Mouse (Mus musculus) adrenal gland (tissue): ENCODE data around the gene Ypel3.
"Not testable (repeated sequence)": the region's sequence is repeated elsewhere in the genome, so short reads cannot be mapped to it uniquely, and the experiment has no call there.

Source experiments
- intact Hi-C: fragments of 180-260 bp; cut with DNase I; formaldehyde crosslinking; loops from one replicate; pipeline ENCODE4 v1.15.1; 2025

The Ypel3 gene

DNA sequence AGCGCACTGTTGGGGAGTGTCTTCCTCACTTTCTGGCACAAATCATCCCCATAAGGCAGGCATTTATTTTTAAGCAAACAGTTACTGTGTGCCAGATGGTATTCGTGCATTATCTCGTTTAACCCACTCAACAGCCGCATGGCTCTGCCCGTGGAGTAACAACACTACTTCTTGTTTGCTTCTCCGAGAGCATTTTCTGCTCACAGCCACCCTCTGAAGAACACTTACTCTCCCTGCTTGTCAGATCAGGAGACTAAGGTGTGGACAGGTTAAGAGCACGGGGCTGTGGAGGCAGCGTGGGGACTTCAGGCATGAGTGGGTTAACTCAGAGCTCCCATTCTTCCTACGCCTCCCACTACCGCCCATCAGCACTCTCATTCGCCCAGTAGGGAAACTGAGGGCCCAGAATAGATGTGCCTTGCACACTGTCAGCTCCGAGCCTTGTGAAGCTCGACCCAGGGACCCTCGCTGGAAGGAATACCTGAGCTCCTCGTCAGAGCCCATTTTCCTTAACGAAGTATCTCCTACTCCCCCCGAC lies 14.2 kb upstream of the Ypel3 start:
- intact Hi-C loops, result loop anchor here (5.0 kb wide), 1 partner anchor 35 kb away; the partner anchor contains the start of gene Fam57b

DNA sequence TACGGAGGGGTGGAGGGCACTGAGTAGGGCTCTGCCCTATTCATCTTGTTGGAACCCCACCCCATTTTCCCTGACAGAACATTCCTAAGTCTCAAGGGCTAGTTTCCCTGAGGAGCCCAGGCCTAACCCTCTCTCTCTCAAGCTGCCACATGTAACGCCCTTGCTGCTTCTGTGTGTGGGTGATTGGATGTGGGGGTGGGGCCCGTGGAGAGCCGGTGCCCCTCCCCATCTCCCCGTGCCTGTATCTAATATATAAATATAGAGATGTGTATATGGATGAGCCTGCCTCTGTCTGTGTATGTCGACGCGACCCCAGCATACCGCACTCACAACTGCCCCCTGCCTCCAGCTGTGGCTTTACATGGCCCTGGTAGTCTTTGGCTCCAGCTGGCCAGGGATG lies 11.2 kb upstream of the Ypel3 start:
- intact Hi-C loops, result no loop called here

DNA sequence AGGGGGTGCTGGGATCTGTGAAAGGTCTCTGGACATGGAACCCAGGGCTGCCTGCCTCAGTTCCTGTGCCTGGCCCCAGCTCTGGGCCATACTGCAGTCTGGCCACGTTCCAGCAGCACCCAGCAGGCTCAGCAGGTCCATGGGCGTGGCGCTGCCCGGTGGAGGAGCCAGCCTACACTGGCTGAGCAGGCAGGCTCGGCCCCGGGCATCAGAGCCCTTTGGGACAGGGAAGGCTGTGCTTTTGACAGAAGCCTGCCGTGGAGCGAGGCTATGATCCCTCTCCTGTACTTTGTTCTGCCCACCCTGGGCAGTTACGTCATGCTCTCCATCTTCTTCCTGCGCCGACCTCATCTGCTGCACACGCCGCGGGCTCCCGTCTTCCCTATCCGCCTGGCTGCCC lies 10.6 kb upstream of the Ypel3 start, which contains the start of gene Gdpd3:
Gene Gdpd3 (plus strand): TSS at position 134 of the 400 bp plus-strand sequence.
- intact Hi-C loops, result no loop called here

DNA sequence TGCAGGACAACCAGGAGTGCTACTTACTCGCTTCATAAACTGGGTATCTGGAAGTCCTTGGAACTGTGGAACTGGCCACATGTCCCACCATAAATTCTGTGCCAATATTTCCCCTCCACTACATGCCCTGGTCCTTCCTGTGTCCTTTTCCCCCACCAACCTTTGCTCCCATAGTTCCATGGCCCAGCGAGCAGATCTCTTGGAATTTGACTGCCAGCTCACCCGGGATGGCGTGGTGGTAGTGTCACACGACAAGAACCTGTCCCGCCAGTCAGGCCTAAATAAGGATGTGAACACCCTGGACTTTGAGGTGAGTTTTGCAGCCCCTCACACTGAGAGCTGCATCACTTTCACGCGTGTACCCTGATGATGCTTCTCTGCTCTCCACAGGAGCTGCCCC lies 9.8 kb upstream of the Ypel3 start:
- intact Hi-C loops, result no loop called here

DNA sequence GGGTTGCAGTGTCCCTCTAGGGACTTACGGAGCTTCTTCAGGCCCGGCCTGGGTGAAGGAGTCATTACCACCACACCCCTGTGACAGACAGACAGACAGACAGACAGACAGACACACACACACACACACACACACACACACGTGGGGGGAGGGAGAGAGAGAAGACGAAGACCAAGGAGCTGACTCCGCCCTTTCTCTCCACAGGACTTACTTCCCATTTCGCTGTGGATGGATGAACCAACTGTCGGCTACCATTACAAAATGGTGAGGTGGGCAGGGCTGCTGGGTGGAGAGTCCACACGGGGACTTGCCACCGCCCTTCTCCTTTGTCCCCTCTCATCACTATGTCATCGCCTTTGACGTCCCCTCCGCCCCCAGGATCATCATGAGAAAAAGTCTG lies 6.0 kb upstream of the Ypel3 start:
- intact Hi-C loops, result no loop called here

DNA sequence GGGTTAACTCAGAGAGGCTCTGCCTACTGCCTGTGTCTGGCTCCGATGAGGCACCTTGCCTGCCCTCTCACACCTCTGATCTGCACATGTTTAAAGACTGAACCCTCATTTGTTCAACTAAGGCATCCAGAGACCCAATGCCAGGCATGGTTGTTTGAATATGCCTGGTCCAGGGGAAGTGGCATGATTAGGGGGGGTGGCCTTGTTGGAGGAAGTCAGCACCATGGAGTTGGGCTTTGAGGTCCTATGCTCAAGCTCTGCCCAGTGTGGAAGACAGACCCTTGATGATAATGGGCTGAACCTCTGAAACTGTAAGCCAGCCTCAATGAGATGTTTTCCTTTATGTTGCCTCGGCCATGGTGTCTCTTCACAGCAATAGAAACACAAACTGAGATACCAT lies 3.4 kb upstream of the Ypel3 start:
- intact Hi-C loops, result no loop called here

DNA sequence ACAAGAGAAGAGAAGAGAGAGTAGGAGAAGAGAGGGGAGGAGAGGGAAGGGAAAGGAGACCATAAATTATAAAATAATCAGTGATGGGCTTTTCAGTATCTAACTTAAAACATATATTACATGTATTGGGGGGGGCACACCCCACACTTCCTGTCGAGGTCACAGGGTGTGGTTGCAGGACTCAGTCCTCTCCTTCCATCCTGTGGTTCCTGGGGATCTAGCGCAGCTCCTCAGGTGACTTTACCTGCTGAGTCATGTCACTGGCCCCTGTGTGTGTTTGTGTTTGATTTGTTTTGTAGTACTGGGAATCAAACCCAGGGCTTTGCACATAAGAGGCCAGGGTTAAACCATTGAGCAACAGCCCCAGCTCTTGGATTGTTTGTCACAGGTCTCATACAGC lies 2.3 kb upstream of the Ypel3 start:
- intact Hi-C loops, result no loop called here

DNA sequence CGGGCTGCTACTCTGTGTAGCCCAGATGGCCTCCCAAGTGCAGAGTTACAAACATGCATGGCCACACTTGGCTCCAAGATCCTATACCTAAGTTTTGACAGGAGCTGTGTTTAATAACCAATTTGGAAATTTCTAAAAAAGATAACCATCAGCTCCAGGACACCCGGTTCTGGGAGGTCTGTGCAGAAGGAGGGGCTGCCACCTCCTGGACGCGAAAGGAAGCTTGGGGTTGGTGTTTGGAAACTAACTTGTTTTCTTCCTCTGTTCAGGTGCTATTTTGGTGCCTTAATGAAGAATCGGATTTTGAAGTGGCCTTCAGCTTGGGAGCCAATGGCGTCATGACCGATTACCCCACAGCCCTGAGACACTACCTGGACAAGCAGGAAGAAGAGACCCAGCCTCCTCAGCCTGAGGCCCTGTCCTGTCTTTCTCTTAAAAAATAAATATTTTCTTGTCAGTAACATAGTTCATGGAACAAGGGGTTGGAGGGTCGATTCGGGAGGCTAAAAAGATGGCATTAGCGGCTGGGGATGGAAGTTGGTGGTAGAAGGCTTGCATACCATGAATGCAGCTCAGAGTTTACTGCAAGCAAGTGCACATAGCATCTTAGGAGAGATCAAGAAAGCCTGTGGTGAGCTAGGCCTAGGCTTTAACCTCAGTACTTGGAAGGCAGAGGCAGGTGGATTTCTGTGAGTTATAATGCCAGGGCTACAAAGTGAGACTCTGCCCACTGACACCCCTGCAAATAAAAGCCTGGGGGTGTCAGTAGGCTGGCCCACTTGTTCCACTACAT lies 1.4 kb upstream of the Ypel3 start:
- intact Hi-C loops, result no loop called here

DNA sequence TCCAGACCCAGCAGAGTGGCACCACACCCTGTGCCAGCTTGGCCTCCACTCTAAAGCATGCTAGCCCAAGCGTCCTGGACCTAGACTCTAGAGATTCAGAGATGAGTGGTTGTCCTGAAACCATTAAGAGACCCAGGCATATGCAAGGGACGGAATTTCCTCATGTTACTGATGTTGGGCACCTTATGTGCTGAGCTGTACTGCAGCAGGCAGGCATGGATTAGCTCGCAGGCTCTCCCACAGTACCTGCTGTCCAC lies 849 bp upstream of the Ypel3 start:
- intact Hi-C loops, result no loop called here

DNA sequence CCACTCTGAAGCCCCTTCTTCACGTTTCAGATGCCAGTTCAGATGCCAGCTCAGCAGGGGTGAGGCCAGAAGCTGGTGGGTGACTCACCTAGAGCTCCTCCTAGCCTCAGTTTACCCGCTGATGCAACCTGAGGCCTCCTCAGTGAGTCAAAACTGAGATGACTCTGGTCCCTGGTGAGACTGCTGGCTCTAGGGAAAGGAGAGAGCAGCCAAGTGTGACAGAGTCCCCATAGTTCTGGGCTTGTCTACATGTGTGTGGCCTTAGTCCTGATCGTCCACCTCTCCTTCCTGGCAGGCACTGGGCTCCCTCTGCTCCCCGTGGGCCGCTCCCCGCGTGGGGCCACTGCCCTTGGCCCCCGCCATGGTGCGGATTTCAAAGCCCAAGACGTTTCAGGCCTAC lies 721 bp downstream of the Ypel3 start:
- intact Hi-C loops, result no loop called here

DNA sequence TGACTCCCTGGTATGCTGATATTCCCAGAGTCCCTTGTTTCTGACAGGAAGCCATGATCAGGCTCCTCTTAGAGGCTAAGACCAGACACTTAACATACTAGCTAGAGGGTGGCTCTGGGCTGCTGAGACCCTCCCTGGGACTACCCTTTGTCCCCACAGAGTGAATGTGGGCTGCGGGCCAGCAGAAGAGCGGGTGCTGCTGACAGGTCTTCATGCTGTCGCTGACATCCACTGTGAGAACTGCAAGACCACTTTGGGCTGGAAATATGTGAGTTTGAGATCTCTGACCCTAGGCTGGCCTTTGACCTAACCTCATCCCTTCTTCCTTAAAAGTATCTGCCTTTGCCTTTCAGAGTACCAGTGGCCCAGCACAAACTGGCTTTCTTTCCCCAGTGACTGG lies 1.4 kb downstream of the Ypel3 start:
- intact Hi-C loops, result no loop called here

DNA sequence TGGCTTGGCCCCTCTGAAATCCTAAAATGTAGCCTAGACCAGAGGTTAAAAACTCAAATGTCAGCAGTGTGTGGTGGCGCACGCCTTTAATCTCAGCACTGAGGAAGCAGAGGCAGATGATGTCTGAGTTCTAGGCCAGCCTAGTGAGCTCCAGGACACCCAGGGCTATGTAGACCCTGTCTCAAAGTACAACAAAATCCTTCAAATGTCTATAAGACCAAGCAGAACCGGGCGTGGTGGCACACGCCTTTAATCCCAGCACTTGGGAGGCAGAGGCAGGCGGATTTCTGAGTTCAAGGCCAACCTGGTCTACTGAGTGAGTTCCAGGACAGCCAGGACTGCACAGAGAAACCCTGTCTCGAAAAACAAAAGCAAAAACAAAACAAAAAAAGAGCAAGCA lies 2.3 kb downstream of the Ypel3 start:
- intact Hi-C loops, result not testable (repeated sequence)

DNA sequence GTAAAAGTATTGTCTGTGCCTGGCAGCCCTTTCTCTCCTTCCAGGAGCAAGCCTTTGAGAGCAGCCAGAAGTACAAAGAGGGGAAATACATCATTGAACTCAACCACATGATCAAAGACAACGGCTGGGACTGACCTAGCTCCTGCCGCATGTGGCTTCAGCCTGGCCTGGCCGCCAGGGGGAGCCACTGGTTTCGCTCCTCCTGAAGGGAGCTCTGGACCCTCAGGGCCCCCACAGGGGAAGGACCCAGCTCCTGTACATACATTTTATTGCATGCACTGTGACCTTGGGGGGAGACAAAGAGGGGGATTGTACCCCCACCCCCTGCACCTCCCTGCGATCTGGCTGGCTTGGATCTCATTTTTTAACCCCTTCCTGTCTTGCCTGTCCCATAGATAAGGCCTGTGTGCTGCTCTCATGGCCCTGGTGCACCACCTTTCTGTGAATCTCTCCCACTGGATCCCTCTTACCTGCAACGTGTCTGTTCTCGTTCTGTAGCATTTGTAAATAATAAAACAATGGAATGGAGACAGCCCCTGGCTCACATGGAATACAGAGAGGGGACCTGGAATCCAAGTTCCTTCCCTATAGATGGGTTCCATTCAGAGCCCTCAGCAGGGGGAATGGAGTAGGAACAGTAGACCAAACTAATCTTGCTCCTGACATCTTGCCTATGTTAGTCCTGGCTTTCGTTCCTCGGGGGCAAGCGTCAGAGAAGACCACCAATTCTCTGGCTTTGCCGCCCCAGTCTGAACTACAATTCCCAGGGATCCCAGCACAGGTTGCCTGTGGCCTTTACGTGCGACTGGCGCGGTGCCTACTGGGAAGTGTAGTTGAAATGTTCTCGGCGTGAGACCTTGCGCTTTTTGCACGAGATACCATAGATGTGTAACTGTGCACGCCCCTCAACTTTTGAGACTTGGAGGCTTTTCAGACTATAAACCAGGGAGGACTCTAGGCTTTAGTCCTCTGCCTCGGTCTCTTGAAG lies 3.5 kb downstream of the Ypel3 start:
- intact Hi-C loops, result no loop called here

DNA sequence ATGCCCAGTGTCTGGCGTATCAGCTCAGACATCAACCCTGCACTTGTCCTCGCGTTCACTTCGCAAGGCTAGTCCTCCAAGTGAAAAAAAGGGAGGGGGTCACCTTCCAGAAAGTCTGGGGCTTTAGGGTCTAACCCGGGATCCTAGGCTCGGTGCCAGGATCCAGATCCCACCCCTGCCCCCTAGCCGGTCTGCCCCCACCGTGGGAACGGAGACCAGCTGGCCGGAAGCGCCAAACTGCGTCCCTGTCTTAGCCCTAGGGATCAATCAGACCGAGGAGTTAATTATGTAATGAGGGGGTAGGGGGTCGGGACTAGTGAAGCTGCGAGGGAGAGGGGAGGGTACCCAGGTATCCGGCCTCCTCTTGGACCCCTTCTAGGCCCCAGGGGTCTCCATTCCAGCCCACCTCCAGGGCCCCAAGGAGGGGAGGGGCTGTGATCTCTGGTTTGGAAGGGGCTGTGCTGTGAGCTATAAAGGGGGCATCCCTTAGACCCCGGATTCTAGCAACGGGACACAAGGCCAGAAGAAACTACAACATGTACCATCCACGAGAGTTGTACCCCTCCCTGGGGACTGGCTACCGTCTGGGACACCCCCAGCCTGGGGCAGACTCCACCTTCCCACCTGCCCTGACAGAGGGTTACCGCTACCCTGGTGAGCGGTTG lies 4.3 kb downstream of the Ypel3 start, which contains the start of gene Tbx6:
Gene Tbx6 (plus strand): TSS at position 513 of the 665 bp plus-strand sequence.
- intact Hi-C loops, result no loop called here

DNA sequence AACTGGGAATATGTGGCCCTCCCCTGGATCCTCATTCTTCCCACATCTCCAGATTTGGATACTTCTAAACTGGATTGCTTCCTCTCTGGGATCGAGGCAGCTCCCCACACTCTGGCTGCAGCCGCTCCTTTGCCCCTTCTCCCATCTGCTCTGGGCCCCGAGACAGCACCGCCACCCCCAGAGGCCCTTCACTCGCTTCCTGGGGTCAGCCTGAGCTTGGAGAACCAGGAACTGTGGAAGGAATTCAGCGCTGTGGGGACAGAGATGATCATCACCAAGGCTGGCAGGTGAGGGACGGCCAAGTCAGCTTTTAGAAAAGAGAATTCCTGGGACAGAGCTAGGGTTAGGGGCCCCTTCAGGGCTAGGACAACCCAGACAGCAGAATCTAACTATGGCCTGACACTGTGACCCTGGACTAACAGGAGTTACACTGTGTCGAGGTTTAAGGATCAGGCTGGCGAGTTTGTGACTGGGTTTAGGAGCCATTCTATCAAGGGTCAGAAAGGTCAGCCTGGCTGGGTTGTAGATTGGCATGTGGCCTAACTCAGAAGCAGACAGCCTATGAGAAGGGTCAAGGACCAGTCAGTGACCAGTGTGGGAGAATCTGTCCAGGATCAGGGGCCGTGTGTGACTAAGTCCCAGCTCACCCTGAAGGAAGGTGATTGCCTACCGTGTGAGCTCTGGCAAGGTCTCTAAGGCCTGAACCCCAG lies 5.1 kb downstream of the Ypel3 start:
- intact Hi-C loops, result no loop called here

DNA sequence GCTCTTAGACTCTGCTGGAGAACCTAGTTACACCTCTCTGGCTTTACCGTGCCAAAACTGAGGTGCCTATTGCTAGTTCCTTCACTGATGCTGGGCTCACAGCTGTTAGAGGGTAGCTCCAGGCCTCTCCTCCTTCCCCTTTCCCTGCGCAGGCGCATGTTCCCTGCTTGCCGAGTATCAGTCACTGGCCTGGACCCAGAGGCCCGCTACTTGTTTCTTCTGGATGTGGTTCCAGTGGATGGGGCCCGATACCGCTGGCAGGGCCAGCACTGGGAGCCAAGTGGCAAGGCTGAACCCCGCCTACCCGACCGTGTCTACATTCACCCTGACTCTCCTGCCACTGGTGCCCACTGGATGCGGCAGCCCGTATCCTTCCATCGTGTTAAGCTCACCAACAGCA lies 5.9 kb downstream of the Ypel3 start:
- intact Hi-C loops, result no loop called here

DNA sequence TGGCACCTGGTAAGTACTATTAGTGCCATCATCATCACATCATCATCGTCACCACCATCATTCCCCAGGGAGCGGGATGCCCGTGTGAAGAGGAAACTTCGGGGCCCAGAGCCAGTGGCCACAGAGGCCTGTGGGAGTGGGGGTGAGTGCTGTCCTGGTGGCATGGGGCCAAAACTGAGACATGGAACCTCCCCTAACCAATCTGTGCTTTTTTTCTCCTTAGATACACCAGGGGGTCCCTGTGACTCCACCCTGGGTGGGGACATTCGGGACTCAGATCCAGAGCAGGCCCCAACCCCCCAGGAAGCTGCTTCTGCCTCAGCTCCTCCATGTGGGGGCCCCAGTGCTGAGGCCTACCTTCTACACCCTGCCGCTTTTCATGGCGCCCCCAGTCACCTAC lies 7.7 kb downstream of the Ypel3 start:
- intact Hi-C loops, result no loop called here

DNA sequence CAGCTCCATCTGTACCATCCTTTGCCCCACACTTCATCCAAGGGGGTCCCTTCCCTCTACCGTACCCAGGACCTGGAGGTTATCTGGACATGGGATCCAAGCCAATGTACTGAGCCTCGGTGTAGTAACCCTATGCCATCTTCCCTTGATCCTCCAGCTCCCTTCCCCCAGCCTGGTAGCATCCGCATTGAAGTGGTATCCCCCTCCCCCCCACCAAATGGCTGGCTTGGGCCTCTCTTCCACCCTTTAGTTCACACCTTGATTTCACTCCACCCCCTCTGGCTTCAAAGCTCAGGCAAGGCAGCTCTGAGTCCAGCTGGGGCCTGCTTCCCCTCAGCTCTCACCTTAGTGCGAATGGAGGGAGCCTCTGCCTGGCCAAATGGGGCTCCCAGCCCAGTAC lies 8.3 kb downstream of the Ypel3 start:
- intact Hi-C loops, result no loop called here

DNA sequence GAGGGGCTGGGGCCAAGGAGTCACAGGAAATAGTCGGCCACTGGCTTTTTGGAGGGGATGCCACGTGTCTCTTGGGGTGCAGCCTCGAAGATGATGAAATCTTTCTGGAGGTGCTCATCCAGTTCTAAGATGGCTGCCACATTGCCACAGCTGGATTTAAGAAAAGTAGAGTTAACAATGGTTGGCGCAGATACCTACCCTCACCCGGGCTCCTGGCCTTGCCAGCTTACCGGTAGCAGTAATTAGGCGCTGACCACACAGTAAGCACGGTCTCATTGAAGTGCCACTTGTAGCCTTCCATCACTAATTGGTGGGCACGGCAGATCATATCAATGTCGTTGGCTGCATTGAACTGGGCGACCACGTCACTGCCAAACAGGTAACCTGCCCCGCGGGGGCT lies 9.4 kb downstream of the Ypel3 start:
- intact Hi-C loops, result no loop called here

DNA sequence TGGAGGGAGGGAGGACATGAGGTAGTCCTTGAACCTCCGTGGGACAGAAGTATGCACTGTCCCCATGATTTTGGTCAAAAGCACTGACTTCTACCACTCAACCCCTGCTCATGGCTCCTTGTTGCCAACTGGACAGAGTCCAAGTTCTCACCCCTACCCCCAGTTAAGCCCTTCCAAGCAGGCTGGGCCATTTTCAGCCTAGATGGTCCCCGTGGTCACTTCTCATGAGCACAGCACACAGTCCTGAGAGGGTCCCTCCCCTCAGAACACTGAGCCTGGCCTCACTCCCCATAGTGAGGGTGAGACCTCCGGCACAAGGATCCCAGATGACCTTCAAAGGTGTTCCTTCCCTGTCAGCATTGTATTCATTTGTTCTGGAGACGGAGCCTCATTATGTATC lies 12.4 kb downstream of the Ypel3 start:
- intact Hi-C loops, result no loop called here
